Mouse (Mus musculus) embryonic fibroblast, embryonic 13.5 days (primary cell): Measurements from ENCODE around the gene Ppcdc.

ENCODE experiments used
- CTCF ChIP-seq: IDR thresholded peaks from 2 replicates; pipeline ENCODE4 v1.5.1; 2011; ENCODE audit warnings: mild to moderate bottlenecking, control low read depth, low read length, moderate library complexity, borderline replicate concordance; ENCODE audit not compliant: insufficient read depth
- POLR2A ChIP-seq: IDR thresholded peaks from 2 replicates; pipeline ENCODE4 v1.6.1; 2011; ENCODE audit warnings: low read depth, mild to moderate bottlenecking, control low read depth, low read length, moderate library complexity

GRCm38 (mm10) chr9:57431202-57431601, 8.7 kb downstream of the Ppcdc start:
- TF ChIP-seq POLR2A, result no peak
- TF ChIP-seq CTCF, result no peak
